Mouse (Mus musculus) fibroblast of lung, adult 2 months (primary cell): ENCODE results near the gene Plxnb2.

Source experiments
- DNase-seq: peaks from one replicate; pipeline ENCODE4 v3.0.0-alpha.2; 2011; ENCODE audit warnings: low read depth

Plxnb2 gene

DNA sequence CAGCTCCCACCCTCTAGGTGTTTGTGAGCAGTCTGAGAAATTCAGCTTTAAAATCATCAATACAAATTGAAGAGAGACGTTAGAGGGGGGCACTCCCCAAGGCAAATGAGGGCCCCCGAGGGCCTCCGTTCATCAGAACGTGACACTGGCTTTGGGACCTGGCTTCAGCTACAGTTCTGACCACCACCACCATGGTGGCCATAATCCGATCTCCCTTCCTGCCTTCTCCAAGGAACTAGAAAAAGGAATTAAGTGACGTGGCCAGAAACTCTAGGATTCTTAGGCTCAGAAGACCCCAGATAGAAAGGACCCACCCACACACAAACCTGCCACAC lies 991 bp downstream of the Plxnb2 start:
- no peak for DNase-seq

DNA sequence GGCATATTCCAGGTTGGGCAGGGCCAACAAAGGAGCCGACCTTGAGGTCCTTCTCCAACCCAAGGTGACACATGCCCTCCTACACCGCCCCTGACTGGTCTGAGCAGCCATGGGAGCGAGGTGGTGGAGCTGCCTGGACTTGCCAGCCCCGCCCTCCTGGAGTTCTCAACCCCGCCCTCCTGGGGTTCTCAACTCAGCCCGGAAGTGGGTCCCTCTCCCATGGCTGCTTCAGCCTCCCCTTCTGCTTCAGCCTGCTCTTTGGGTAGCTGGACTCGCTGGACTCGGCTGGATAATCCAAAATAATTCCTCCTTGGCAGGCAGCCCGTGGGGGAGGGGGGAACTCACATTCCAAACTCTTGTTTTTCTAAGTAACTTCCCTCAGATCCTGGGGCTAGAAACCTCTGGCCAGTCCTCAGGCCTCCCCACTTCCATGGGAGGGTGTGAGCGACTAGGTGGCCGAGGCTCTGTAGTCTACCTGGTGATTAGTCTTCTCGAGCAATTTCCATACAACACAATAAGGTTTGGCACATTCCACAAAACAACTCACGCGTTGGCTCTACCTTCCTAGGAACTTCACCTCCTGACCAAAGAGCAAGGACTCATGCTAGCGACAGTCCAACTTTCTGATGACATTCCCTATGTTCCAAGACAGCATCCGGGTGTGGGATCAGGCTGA lies 1.5 kb downstream of the Plxnb2 start:
- peak; percentile 78 for DNase-seq

DNA sequence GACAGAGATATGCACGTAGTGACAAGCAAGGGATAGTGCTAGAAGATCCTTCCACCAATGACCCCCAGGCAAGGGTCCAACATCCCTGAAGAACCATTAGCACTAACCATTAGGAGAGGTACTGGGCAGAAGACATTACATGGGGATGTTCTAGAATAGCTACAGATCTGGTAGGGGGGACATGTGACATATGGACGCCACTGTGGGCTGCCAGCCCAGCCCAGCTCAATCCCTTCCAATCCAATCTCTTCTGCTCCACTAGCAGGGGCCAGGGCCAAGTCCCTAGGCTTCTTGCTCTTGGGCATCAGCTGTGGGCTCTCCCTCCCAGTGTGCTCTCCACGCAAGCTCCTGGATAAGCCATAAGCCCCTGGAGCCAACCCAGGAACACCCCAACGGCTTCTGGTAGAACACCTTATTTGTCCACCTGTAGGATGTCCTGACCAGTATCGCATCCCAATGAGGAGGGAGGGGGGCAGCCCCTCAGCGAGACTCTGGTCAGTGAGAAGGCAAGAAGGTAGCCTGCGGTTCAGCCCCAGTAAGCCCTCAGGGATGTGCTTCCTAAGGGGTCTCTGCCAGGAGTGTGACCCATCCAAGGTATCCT lies 2.2 kb downstream of the Plxnb2 start:
- no peak for DNase-seq

GRCm38 (mm10) chr15:89177576-89178259 lies 2.9 kb downstream of the Plxnb2 start:
- DNase-seq: no peak

GRCm38 (mm10) chr15:89177121-89177520 lies 3.5 kb downstream of the Plxnb2 start:
- DNase-seq: no peak

DNA sequence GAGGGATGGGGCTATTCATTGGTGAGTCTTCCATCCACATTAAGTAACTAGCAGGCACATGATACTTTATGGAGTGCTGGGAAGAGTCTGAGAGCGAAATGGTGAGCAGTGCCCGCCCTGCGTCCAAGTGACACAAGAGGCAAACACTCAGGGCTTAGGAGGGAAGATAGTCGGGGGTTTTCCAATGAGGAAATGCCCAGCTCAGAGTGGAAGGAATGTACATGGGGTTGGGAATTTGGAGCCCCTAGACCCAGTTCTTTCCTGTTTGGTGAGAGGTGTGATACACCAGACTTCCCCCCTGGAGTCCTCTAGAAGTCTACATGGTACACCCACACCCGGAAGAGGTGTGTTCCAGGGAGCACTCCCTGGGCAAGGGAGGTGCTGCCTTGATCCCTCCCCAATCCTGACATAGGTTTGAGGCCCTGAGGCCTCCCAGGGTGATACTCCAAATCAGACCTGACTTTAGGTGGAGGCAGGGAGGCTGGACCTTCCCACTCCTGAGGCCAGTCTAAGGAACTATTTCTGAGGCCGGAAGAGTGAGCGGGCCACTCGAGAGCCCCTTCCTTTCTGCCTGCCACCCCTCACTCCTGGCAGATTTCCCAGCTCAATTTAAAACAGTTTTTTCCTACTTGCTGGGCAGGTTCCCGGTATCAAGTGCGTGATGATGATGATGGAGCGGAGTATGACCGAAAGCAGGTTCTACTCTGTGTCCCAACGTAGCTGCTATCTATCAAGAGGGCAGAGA lies 5.0 kb downstream of the Plxnb2 start:
- DNase-seq: no peak

DNA sequence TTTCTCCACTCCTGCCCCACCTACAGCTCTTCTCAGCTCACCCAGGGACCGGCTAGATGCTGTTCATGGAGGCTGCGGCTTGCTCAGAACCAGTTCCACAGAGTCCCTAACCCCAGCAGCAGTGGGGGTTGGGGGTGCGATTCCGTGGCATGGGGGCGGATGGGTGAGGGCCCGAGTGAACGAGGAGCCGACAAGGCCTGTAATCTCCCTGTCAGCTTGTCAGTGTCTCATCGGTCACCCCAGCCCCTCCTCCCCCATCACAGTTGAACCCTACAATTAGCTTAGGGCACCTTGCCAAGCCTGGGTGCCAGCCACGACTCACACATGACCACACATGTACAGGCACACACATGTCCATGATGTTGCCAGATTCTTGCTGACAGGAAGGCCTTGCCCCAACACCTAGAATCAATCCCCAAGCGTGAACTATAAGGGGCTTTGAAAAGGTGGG lies 5.7 kb downstream of the Plxnb2 start:
- DNase-seq: no peak

- no peak for DNase-seq
Observed at GRCm38 (mm10) chr15:89173906-89174214, 6.7 kb downstream of the Plxnb2 start.

GRCm38 (mm10) chr15:89173024-89173905 lies 7.3 kb downstream of the Plxnb2 start:
- no peak for DNase-seq

DNA sequence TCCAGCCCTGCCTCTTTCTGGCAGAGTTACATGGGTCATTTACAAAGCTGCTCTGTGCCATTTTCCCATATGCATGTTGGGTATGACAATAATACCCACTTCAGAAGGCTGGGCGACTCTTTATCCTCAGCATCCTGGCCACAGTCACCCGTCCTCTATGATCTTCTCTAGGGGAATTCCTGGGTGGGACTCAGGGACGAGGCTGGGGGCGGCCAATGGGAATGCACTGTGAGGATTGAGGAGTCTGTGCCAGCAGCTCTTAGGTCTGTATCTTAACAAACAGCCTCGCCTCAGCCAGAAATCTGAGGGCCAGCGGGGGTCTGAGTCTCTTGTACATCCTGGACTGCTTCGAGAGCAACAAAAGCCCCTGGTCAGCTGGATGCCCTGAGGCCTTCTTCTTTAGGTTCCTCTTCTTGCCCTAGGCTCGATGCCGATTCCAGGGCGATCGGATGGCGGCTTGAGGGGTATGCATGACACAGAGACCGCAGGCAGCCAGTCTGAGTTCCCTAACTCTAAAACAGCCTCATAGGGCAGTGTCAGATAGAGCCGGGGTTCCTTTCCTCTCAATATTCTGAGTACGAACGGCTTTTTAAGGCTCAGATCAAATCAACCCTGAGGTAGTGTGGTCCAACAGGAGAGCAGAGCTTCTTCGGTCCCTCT lies 8.2 kb downstream of the Plxnb2 start:
- no peak for DNase-seq

GRCm38 (mm10) chr15:89171526-89172051 lies 9.0 kb downstream of the Plxnb2 start:
- DNase-seq: no peak

DNA sequence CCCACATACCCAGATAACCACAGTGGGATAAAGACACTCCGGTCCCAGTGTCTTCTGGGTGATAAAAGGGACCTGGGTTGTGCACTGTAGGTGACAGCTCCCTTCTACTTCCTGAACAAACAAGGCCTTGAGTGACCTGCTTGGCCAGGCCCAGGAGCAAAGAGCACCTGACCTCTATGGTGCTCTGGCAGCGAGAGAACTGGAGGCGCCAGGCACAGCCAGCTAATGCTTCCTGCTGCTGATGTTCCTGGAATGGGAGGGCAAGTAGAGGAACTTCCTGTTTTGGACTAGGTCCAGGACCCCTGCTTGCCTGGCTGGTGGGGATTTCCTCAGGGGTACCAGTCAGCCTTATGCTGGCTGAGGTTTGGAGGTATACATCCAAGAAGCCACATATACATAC lies 10.5 kb downstream of the Plxnb2 start:
- no peak for DNase-seq

DNA sequence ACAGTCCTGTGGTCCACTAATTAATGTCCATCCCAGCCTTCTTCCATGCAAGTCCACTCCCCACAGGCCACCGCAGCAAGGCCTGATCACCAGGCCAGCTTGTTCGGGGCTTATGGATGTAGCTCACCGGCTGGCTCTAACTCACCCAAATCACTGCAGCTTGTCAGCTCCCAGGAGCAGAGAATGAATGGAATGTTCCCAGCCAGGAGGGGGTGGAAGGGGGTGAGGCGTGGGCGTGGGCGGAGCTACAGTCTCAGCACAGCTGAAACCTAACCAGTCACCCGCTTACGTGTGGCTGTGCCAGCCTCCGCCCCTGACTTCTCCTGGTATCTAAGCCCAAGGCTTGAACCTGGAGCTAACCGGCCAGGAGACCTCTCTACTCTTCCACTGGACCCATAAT lies 11.2 kb downstream of the Plxnb2 start:
- DNase-seq: peak; percentile 98

DNA sequence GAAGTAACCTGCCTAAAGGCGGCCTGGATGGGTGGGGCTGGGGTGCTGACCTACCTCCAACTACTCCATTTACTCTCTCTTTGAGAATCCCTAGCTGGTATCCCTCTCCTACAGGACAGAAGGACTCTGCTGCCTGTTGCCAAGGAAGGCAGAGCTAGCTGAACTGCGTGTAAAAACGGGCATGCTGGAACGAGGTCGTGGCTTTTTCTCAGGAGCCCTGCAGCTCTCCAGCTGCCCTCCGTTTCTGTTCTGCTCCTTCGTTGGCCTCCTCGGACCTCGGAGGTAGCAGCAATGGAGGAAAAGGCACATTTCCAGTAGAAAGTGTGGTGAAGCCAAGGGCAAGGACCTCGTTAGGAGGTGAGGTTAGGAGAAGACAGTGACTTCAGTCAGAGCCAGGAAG lies 11.7 kb downstream of the Plxnb2 start:
- no peak for DNase-seq

- DNase-seq: no peak
Observed at GRCm38 (mm10) chr15:89165478-89165877, 15.1 kb downstream of the Plxnb2 start.

DNA sequence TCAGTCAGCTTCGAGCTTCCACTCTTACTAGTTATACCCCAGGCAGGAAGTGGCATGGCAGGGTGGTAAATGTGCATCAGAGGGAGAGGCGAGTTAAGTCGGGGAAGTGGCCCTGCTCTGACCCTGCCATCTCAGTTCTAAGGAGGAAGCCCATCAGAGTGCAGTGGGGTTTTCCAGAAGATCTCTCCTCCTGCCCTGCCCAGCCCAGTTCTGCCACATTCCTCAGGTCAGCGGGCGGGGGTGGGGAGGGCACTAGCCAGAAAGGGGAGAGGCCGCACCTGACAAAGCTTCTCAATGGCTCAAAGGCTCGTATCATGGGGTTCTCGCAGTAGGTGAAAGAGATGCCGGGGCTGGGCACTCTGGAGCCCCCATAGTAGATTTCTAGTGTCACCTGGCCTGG lies 19.2 kb downstream of the Plxnb2 start:
- no peak for DNase-seq

DNA sequence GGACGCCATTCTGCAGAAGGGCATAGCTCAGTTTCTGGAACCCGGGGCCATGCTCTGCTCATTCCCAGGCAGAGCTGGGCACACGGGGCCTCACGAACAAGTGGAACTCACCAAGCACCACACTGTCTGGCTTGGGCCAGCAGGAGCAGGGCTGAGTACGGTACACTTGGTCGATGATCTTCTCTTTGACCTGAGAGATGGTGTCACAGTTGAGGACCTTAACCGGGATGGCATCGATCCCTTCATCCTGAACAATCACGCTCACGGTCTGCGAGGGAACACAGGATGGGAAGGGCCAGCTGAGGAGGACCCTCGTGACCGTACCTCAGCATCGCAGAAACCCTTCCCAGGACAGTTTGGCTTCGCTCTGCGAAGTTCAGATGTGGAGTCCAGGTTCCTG lies 22.1 kb downstream of the Plxnb2 start:
- no peak for DNase-seq

GRCm38 (mm10) chr15:89157954-89158353 lies 22.6 kb downstream of the Plxnb2 start:
- no peak for DNase-seq

- DNase-seq: no peak
Observed at GRCm38 (mm10) chr15:89152312-89152711, 28.3 kb downstream of the Plxnb2 start.

GRCm38 (mm10) chr15:89150041-89150390 lies 30.6 kb downstream of the Plxnb2 start:
- DNase-seq: no peak
